Mouse (Mus musculus): ENCODE measurements around the gene Grid1. TPM values are rescaled to one million over a fixed set of nuclear protein-coding genes. Genes with fewer than 3 reads are reported as not detected.
A peak's percentile ranks its signal among the peaks of the same experiment; 100 is the strongest.

Gene Grid1
- total RNA-seq, 2 experiments from 2014 or later: 48.2 to 49.7 TPM

GRCm38 (mm10) chr14:34891769-34892532 is 72.0 kb downstream of the Grid1 start:
- no peak for DNase-seq (ENCODE audit: extremely low spot score in 1 of 2, low spot score in 2 of 2)
- intact Hi-C loops (cut with DNase I): no loop called here

GRCm38 (mm10) chr14:34896253-34896982 is 76.5 kb downstream of the Grid1 start:
- intact Hi-C loops (cut with DNase I): loop anchor here (5.0 kb wide), 1 partner anchor 74 kb away; the partner anchor contains the start of gene Grid1
- peak; percentile 45 to 74 for DNase-seq (ENCODE audit: extremely low spot score in 1 of 2, low spot score in 2 of 2)

GRCm38 (mm10) chr14:34903854-34904253 is 83.9 kb downstream of the Grid1 start:
- DNase-seq (ENCODE audit: extremely low spot score in 1 of 2, low spot score in 2 of 2): no peak
- intact Hi-C loops (cut with DNase I): no loop called here

GRCm38 (mm10) chr14:34905697-34906096 is 85.8 kb downstream of the Grid1 start:
- intact Hi-C loops (cut with DNase I): no loop called here
- DNase-seq (ENCODE audit: extremely low spot score in 1 of 2, low spot score in 2 of 2): no peak

GRCm38 (mm10) chr14:34908366-34908765 is 88.5 kb downstream of the Grid1 start:
- intact Hi-C loops (cut with DNase I): no loop called here

GRCm38 (mm10) chr14:34908804-34909203 is 88.9 kb downstream of the Grid1 start:
- intact Hi-C loops (cut with DNase I): no loop called here
- no peak for DNase-seq (ENCODE audit: extremely low spot score in 1 of 2, low spot score in 2 of 2)

More at GRCm38 (mm10) chr14:34908366-34908765, 88.5 kb downstream of the Grid1 start:
- no peak for DNase-seq (ENCODE audit: extremely low spot score in 1 of 2, low spot score in 2 of 2)

GRCm38 (mm10) chr14:34916315-34916714 is 96.4 kb downstream of the Grid1 start:
- DNase-seq (ENCODE audit: extremely low spot score in 1 of 2, low spot score in 2 of 2): no peak
- intact Hi-C loops (cut with DNase I): no loop called here

GRCm38 (mm10) chr14:34917111-34917510 is 97.2 kb downstream of the Grid1 start:
- intact Hi-C loops (cut with DNase I): no loop called here
- no peak for DNase-seq (ENCODE audit: extremely low spot score in 1 of 2, low spot score in 2 of 2)

- no peak for DNase-seq (ENCODE audit: extremely low spot score in 1 of 2, low spot score in 2 of 2)
- intact Hi-C loops (cut with DNase I): no loop called here
Observed at GRCm38 (mm10) chr14:34919221-34919620, 99.3 kb downstream of the Grid1 start.

- no peak for DNase-seq (ENCODE audit: extremely low spot score in 1 of 2, low spot score in 2 of 2)
Observed at GRCm38 (mm10) chr14:34921265-34921664, 101.4 kb downstream of the Grid1 start.

GRCm38 (mm10) chr14:34925021-34925420 is 105.1 kb downstream of the Grid1 start:
- intact Hi-C loops (cut with DNase I): no loop called here
- DNase-seq (ENCODE audit: extremely low spot score in 1 of 2, low spot score in 2 of 2): no peak

More at GRCm38 (mm10) chr14:34921265-34921664, 101.4 kb downstream of the Grid1 start:
- intact Hi-C loops (cut with DNase I): no loop called here

GRCm38 (mm10) chr14:34930040-34930719 is 110.3 kb downstream of the Grid1 start:
- intact Hi-C loops (cut with DNase I): no loop called here
- no peak for DNase-seq (ENCODE audit: extremely low spot score in 1 of 2, low spot score in 2 of 2)

GRCm38 (mm10) chr14:34933197-34933596 is 113.3 kb downstream of the Grid1 start:
- intact Hi-C loops (cut with DNase I): no loop called here
- DNase-seq (ENCODE audit: extremely low spot score in 1 of 2, low spot score in 2 of 2): no peak

- intact Hi-C loops (cut with DNase I): no loop called here
- peak in 1 of 2 experiments; percentile 53 for DNase-seq (ENCODE audit: extremely low spot score in 1 of 2, low spot score in 2 of 2)
Observed at GRCm38 (mm10) chr14:34936192-34936770, 116.4 kb downstream of the Grid1 start.

- DNase-seq (ENCODE audit: extremely low spot score in 1 of 2, low spot score in 2 of 2): peak; percentile 67 to 70
- intact Hi-C loops (cut with DNase I): no loop called here
Observed at GRCm38 (mm10) chr14:34944390-34944979, 124.6 kb downstream of the Grid1 start.

GRCm38 (mm10) chr14:34945471-34946313 is 125.8 kb downstream of the Grid1 start:
- DNase-seq (ENCODE audit: extremely low spot score in 1 of 2, low spot score in 2 of 2): peak in 1 of 2 experiments; percentile 28
- intact Hi-C loops (cut with DNase I): no loop called here

GRCm38 (mm10) chr14:34946314-34946583 is 126.3 kb downstream of the Grid1 start:
- intact Hi-C loops (cut with DNase I): no loop called here
- no peak for DNase-seq (ENCODE audit: extremely low spot score in 1 of 2, low spot score in 2 of 2)

GRCm38 (mm10) chr14:34948249-34948648 is 128.3 kb downstream of the Grid1 start:
- intact Hi-C loops (cut with DNase I): no loop called here
- DNase-seq (ENCODE audit: extremely low spot score in 1 of 2, low spot score in 2 of 2): peak in 1 of 2 experiments; percentile 13
